Mouse (Mus musculus): ENCODE data around the gene Myrip.
A peak's percentile ranks its signal among the peaks of the same experiment; 100 is the strongest.
"Not testable (repeated sequence)": the region's sequence is repeated elsewhere in the genome, so short reads cannot be mapped to it uniquely, and the experiment has no call there.

The Myrip gene

DNA sequence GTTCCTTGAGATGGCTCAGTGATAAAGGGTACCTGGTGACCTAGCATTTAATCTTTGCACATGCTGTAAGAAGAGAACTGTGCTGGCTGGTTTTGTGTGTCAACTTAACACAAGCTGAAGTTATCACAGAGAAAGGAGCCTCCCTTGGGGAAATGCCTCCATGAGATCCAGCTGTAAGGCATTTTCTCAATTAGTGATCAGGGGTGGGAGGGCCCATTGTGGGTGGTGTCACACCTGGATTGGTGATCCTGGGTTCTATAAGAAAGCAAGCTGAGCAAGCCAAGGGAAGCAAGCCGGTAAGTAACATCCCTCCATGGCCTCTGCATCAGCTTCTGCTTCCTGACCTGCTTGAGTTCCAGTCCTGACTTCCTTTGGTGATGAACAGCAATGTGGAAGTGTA, at the start of gene Myrip:
Gene Myrip (plus strand): TSS at position 301 of the 400 bp plus-strand sequence.
- DNase-seq (ENCODE audit: low spot score in 2 of 2), result not testable (repeated sequence)

- peak; percentile 5 to 23 for DNase-seq (ENCODE audit: low spot score in 2 of 2)
Observed at GRCm38 (mm10) chr9:120259805-120260204, 41.5 kb upstream of the Myrip start.

- no peak for DNase-seq (ENCODE audit: low spot score in 2 of 2)
Observed at GRCm38 (mm10) chr9:120263994-120264393, 37.3 kb upstream of the Myrip start.

DNA sequence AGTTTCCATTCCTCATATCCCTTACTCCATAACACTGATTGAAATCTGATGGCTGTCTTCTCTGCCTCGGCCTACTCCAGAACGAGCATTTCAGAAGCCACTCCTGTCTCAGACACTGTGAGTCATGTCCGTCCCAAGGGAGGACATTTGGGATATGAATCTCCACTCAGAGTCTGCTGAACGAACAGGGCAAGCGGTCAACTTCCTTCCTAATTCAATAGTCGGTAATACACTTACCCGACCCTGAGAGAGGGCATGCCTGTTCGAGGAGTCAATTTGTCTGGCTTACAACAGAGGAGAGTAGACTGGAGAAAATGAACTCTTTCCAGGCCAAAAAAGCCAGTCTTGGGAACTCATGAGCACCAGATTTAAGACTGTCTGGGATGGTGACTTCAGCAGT, 28.2 kb upstream of the Myrip start:
- no peak for DNase-seq (ENCODE audit: low spot score in 2 of 2)

GRCm38 (mm10) chr9:120275226-120275625, 26.1 kb upstream of the Myrip start:
- no peak for DNase-seq (ENCODE audit: low spot score in 2 of 2)

DNA sequence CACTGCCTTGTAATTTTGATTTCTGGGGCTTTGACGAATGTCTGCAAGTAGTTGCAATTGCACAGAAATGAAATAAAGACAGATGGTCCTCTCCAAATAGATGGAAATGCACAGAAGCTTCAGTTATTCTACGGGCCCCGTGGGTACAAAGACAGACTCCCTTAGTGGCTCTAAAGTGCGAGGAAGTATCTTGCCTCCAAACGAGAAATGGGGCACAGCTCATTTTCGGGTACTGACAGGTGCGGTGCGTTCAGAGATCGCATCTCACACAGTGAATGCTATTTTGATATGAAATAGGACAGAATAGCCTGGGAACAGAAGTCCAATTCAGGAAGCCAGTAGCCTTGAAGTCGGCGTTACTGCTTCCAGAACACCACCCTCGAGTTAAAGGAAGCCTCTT, 20.2 kb upstream of the Myrip start:
- DNase-seq (ENCODE audit: low spot score in 2 of 2), result no peak

DNA sequence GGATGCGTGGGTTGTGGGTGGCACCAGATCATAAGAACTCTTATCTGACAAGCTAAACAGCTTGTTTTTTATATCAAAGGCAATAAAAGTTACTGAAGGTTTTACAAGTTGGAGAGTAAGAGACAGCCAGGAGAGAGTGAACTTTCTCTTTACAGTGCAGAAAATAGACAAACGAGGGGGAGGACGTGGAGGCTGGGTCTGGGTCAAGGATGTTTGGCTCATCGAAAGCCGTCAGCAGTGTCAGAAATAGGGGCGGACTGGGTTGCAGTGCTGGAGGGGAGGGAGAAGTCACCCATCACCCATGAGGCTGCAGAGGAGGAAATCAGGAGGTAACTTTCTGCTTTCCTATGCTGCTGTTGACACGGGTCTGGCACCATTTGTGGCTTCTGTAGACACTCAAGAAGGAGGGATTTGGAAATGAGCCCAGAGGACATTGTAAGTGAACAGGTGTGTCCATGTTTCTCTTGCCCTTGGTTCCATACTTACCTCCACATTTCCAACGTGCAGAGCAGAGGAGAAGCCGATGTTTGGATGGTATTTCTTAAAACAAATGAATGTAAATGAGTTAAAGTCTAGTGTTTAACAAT, 18.8 kb upstream of the Myrip start:
- no peak for DNase-seq (ENCODE audit: low spot score in 2 of 2)

GRCm38 (mm10) chr9:120283556-120283955, 17.8 kb upstream of the Myrip start:
- DNase-seq (ENCODE audit: low spot score in 2 of 2), result no peak

DNA sequence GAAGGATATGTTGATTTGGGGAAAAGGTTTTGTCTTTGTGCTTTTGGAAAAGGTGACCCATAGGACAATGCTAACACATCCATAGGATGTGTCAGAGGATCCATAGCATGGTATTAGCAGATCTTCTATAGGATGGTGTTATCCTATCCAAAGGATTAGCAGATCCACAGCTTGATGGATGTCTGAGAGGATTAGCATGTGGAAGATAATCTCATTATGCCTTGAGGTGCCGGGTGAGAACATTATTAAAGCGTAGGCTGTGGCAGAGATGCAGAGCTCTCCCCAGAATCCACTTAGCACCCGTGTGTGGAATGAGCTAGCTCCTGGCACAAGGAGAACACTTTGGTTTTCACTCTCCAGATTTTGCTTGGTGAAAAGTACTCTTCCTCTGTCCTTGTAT, 13.3 kb upstream of the Myrip start:
- no peak for DNase-seq (ENCODE audit: low spot score in 2 of 2)

DNA sequence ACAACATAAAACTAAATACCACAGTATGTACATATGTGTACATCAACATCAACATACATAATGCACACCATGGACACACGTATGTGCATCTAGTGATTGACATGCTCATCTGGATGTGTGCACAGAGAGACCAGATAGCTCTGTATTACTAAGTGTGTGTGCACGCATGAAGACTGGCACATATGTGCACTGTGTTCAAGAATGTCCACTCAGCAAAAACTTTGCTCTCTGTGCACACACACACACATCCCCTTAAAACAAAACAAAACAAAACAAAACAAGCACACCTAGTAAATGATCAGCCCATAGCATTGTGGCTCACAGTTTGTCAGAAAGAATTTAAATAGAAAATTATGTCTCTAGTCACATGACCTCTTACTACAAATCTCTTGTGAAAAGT, 10.9 kb upstream of the Myrip start:
- DNase-seq (ENCODE audit: low spot score in 2 of 2), result no peak

- DNase-seq (ENCODE audit: low spot score in 2 of 2), result no peak
Observed at GRCm38 (mm10) chr9:120292488-120292887, 8.8 kb upstream of the Myrip start.

DNA sequence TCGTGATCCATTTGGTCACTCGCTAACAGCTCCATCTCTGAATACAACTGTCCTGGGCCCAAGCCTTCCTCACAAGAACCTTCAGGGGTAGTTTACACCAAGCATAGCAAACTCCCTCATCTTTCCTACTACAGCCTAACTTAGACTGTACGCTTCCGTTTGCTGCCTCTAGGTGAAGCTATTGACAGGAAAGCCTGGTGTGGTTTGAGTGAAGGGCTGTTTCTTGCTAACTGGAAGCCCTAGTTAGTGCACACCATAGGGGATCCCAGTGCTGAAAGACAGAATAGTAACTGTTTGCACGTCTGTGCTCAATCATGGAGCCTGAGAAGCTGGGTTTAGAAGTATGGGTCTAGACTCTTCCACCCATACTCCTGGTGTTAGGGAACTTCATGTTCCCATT, 5.8 kb upstream of the Myrip start:
- DNase-seq (ENCODE audit: low spot score in 2 of 2), result no peak

DNA sequence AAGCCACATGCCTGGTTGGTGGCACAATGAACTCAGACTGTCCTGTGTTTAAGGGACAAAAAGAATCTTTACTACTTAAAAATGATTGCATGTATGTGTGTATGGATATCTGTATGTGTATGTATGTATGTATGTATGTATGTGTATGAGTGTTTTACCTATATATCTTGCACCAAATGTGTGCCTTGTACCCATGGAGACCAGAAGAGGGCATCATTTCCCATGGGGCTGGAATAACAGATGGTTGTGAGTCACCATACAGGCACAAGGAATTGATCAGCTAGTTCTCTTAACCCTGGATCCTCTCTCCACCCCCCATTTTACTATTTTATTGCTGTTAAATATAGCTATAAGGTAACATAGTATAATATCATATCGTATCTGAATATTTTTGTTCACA, 4.4 kb upstream of the Myrip start:
- DNase-seq (ENCODE audit: low spot score in 2 of 2), result no peak

DNA sequence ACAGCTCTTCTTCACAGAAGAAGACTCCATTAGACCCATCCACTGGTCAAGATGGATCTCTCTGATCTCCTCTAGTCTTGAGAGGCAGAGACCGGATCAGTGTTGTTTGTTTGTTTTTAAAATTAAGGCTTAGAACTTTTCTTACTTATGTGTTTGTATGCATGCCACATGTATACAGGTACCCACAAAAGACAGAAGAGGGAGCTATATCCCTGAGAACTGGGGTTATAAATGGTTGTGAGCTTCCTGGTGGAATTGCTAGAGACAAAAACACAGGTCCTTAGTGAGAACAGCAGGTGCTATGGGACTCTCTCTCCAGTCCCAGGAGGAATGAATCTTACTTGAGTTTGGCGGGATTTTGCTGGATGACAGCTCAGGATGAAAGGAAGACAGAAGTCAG, 1.9 kb upstream of the Myrip start:
- no peak for DNase-seq (ENCODE audit: low spot score in 2 of 2)

GRCm38 (mm10) chr9:120302980-120303452, 1.7 kb downstream of the Myrip start:
- no peak for DNase-seq (ENCODE audit: low spot score in 2 of 2)

- DNase-seq (ENCODE audit: low spot score in 2 of 2), result peak in 1 of 2 experiments; percentile 13
Observed at GRCm38 (mm10) chr9:120303453-120304299, 2.4 kb downstream of the Myrip start.

GRCm38 (mm10) chr9:120304300-120305137, 3.2 kb downstream of the Myrip start:
- DNase-seq (ENCODE audit: low spot score in 2 of 2), result no peak

GRCm38 (mm10) chr9:120315171-120315570, 13.9 kb downstream of the Myrip start:
- DNase-seq (ENCODE audit: low spot score in 2 of 2), result no peak

GRCm38 (mm10) chr9:120319099-120319498, 17.8 kb downstream of the Myrip start:
- DNase-seq (ENCODE audit: low spot score in 2 of 2), result no peak

- no peak for DNase-seq (ENCODE audit: low spot score in 2 of 2)
Observed at GRCm38 (mm10) chr9:120320573-120320972, 19.3 kb downstream of the Myrip start.

GRCm38 (mm10) chr9:120322702-120323426, 21.6 kb downstream of the Myrip start:
- no peak for DNase-seq (ENCODE audit: low spot score in 2 of 2)

DNA sequence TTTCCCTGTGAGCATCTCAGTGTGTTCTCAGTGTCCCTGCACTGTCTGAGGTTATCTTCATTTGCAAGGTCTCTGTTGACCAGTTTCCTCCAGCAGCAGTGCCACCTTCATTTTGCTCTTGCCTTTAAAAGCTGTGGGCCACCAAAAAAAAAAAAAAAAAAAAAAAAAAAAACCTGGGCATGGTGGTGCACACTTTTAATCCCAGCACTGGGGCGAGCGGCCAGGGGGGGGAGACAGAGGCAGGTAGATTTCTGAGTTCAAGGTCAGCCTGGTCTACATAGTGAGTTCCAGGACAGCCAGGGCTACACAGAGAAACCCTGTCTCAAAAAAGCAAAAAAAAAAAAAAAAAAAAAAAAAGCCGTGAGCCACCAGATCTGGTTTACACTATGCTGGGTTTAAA, 29.7 kb downstream of the Myrip start:
- DNase-seq (ENCODE audit: low spot score in 2 of 2), result not testable (repeated sequence)
